Mouse (Mus musculus) heart, adult 2 months (tissue): ENCODE measurements at regions not wholly inside any gene's neighbourhood (a gene's known extent, or its start where the extent isn't known, plus 50 kb on each side); places are given as distances from the start of the nearest gene placed in this dataset.

Experiments
- DNase-seq, 2 experiments: peaks; one replicate each; pipeline ENCODE4 v3.0.0; 2021
- H3K27ac ChIP-seq: fragments of 200-600 bp; 2 replicates; pipeline ENCODE4 v1.8.1; 2022
- H3K27me3 ChIP-seq: fragments of 200-500 bp; 2 replicates; pipeline ENCODE4 v1.6.1; 2012; ENCODE audit warnings: mild to moderate bottlenecking, low read length, inconsistent platforms, mixed read lengths; ENCODE audit not compliant: control insufficient read depth, insufficient read depth
- H3K36me3 ChIP-seq: fragments of 200-500 bp; 2 replicates; pipeline ENCODE4 v1.6.1; 2012; ENCODE audit warnings: low read length, inconsistent platforms; ENCODE audit not compliant: control insufficient read depth, insufficient read depth
- H3K4me1 ChIP-seq: fragments of 200-500 bp; 2 replicates; pipeline ENCODE4 v1.6.1; 2011; ENCODE audit warnings: low read length; ENCODE audit not compliant: control insufficient read depth, insufficient read depth
- H3K4me3 ChIP-seq: fragments of 200-600 bp; 2 replicates; pipeline ENCODE4 v1.8.1; 2022
- H3K79me2 ChIP-seq: fragments of 200-500 bp; replicated peaks from 2 replicates; pipeline ENCODE4 v1.6.1; 2012; ENCODE audit warnings: mild to moderate bottlenecking, inconsistent platforms, low read length, moderate library complexity, mixed read lengths; ENCODE audit not compliant: control insufficient read depth, insufficient read depth
- H3K9ac ChIP-seq: fragments of 200-500 bp; 2 replicates; pipeline ENCODE4 v1.6.1; 2012; ENCODE audit warnings: low read depth, mild to moderate bottlenecking, control low read depth, inconsistent platforms, low read length, mixed read lengths
- CTCF ChIP-seq: fragments of 200-600 bp; IDR thresholded peaks from 2 replicates; pipeline ENCODE4 v1.8.1; 2022; ENCODE audit warnings: antibody characterized with exemption, mild to moderate bottlenecking, moderate library complexity
- EP300 ChIP-seq: fragments of 200-500 bp; IDR thresholded peaks from 2 replicates; pipeline ENCODE4 v1.6.1; 2011; ENCODE audit warnings: low read depth, low read length, control low read depth; ENCODE audit not compliant: insufficient read depth
- POLR2A ChIP-seq: fragments of 200-500 bp; IDR thresholded peaks from 2 replicates; pipeline ENCODE4 v1.6.1; 2011; ENCODE audit warnings: mild to moderate bottlenecking, low read depth, low read length, control low read depth; ENCODE audit not compliant: insufficient read depth
- WGBS: fragments of 180-500 bp; shearing (Covaris S2); methylation state at CpG from one replicate; pipeline ENCODE4 v1.1.7; 2018; 5-methylcytosine and 5-hydroxymethylcytosine counted together
- intact Hi-C: fragments of 180-260 bp; cut with DNase I; formaldehyde crosslinking; loops from one replicate; pipeline ENCODE4 v1.15.1; 2025

GRCm38 (mm10) chr11:39999483-39999882, 695.5 kb downstream of the Mat2b start:
- Histone ChIP-seq H3K4me3 (no peak overlapping the region), H3K79me2 (no peaks in the 10 kb centered on the region), H3K36me3 (no peaks in the 10 kb centered on the region), H3K9ac (no peak overlapping the region), H3K4me1 (no peaks in the 10 kb centered on the region), H3K27me3 (no peaks in the 10 kb centered on the region), H3K27ac (no peak overlapping the region)
- TF ChIP-seq EP300: no peak
- TF ChIP-seq POLR2A: no peak
- TF ChIP-seq CTCF: no peak
- WGBS: 65% methylated on average over 2 of the region's 2 CpGs
- intact Hi-C loops: no loop called here
- DNase-seq: no peak

- H3K9ac ChIP-seq: no peak overlapping the region
- H3K27me3 ChIP-seq: no peaks in the 10 kb centered on the region
- intact Hi-C loops: no loop called here
- TF ChIP-seq CTCF (no peak), POLR2A (no peak), EP300 (no peak)
- H3K4me3 ChIP-seq: no peak overlapping the region
- H3K79me2 ChIP-seq: no peaks in the 10 kb centered on the region
- H3K36me3 ChIP-seq: no peaks in the 10 kb centered on the region
- no peaks in the 10 kb centered on the region for H3K4me1 ChIP-seq
- DNase-seq: no peak
- WGBS: 46% methylated on average over 1 of the region's 1 CpGs
- no peak overlapping the region for H3K27ac ChIP-seq
These were observed 696.4 kb downstream of the Mat2b start for GRCm38 (mm10) chr11:39998612-39999011.

GRCm38 (mm10) chr11:39972585-39972984, 722.4 kb downstream of the Mat2b start:
- no peaks in the 10 kb centered on the region for H3K27me3 ChIP-seq
- no peak overlapping the region for H3K27ac ChIP-seq
- H3K4me3 ChIP-seq: no peak overlapping the region
- intact Hi-C loops: no loop called here
- no peaks in the 10 kb centered on the region for H3K4me1 ChIP-seq
- TF ChIP-seq POLR2A: no peak
- WGBS: 54% methylated on average over 4 of the region's 4 CpGs
- DNase-seq: no peak
- H3K79me2 ChIP-seq: no peaks in the 10 kb centered on the region
- H3K36me3 ChIP-seq: no peaks in the 10 kb centered on the region
- no peak overlapping the region for H3K9ac ChIP-seq

GRCm38 (mm10) chr11:39963705-39964104, 731.3 kb downstream of the Mat2b start:
- TF ChIP-seq CTCF (no peak), POLR2A (no peak), EP300 (no peak)
- Histone ChIP-seq H3K27me3 (no peaks in the 10 kb centered on the region), H3K4me1 (no peaks in the 10 kb centered on the region), H3K36me3 (no peaks in the 10 kb centered on the region), H3K4me3 (no peak overlapping the region), H3K9ac (no peak overlapping the region), H3K79me2 (no peaks in the 10 kb centered on the region), H3K27ac (no peak overlapping the region)
- DNase-seq: no peak
- intact Hi-C loops: no loop called here

GRCm38 (mm10) chr11:39954426-39954825, 740.6 kb downstream of the Mat2b start:
- Histone ChIP-seq H3K4me3 (no peak overlapping the region), H3K9ac (no peak overlapping the region), H3K27ac (no peak overlapping the region), H3K4me1 (no peaks in the 10 kb centered on the region), H3K36me3 (no peaks in the 10 kb centered on the region), H3K27me3 (no peaks in the 10 kb centered on the region), H3K79me2 (no peaks in the 10 kb centered on the region)
- intact Hi-C loops: no loop called here
- no peak for TF ChIP-seq EP300
- no peak for TF ChIP-seq CTCF
- TF ChIP-seq POLR2A: no peak
- DNase-seq: no peak

- intact Hi-C loops: no loop called here
- no peak for DNase-seq
- Histone ChIP-seq H3K36me3 (no peaks in the 10 kb centered on the region), H3K27me3 (no peaks in the 10 kb centered on the region), H3K4me3 (no peak overlapping the region), H3K4me1 (no peaks in the 10 kb centered on the region), H3K27ac (no peak overlapping the region), H3K9ac (no peak overlapping the region), H3K79me2 (no peaks in the 10 kb centered on the region)
- WGBS: 58% methylated on average over 2 of the region's 2 CpGs
- no peak for TF ChIP-seq CTCF
These were observed 750.8 kb downstream of the Mat2b start for GRCm38 (mm10) chr11:39944196-39944595.

- Histone ChIP-seq H3K36me3 (no peaks in the 10 kb centered on the region), H3K79me2 (no peaks in the 10 kb centered on the region), H3K27me3 (no peaks in the 10 kb centered on the region), H3K27ac (no peak overlapping the region), H3K4me3 (no peak overlapping the region), H3K9ac (no peak overlapping the region), H3K4me1 (no peaks in the 10 kb centered on the region)
- no peak for DNase-seq
- WGBS: 73% methylated on average over 2 of the region's 2 CpGs
- TF ChIP-seq EP300: no peak
- TF ChIP-seq POLR2A: no peak
- TF ChIP-seq CTCF: no peak
- intact Hi-C loops: no loop called here
These were observed 760.8 kb downstream of the Mat2b start for GRCm38 (mm10) chr11:39934216-39934615.
